Mouse (Mus musculus) hindbrain, embryonic 11.5 days (tissue): ENCODE results near the gene Uqcc3. TPM values are rescaled to one million over a fixed set of nuclear protein-coding genes. Genes with fewer than 3 reads are reported as not detected.

Experiments used
- ATAC-seq: fragments of 200-750 bp; cut with Nextera tagmentation; 2 replicates; pipeline ENCODE4 v1.8.0; 2017; ENCODE audit warnings: mild to moderate bottlenecking, moderate TSS enrichment, moderate library complexity; ENCODE audit not compliant: low FRiP score
- DNase-seq: peaks from one replicate; pipeline ENCODE4 v3.0.0-alpha.2; 2015; ENCODE audit warnings: low spot score
- H3K27ac ChIP-seq: fragments of 300-500 bp; sonication (generic); 2 replicates; pipeline ENCODE4 v1.5.1; 2014; ENCODE audit warnings: mild to moderate bottlenecking, low read depth, low read length
- H3K27me3 ChIP-seq: fragments of 300-500 bp; sonication (generic); 2 replicates; pipeline ENCODE4 v1.6.1; 2014; ENCODE audit warnings: mild to moderate bottlenecking, low read length, moderate library complexity, mixed read lengths; ENCODE audit not compliant: control insufficient read depth, insufficient read depth
- H3K36me3 ChIP-seq: fragments of 300-500 bp; sonication (generic); 2 replicates; pipeline ENCODE4 v1.6.1; 2014; ENCODE audit warnings: mild to moderate bottlenecking, low read length, moderate library complexity, mixed read lengths; ENCODE audit not compliant: control insufficient read depth, insufficient read depth
- H3K4me1 ChIP-seq: fragments of 300-500 bp; sonication (generic); replicated peaks from 2 replicates; pipeline ENCODE4 v1.6.1; 2014; ENCODE audit warnings: low read length, mixed read lengths; ENCODE audit not compliant: control insufficient read depth, insufficient read depth
- H3K4me2 ChIP-seq: fragments of 300-500 bp; sonication (generic); replicated peaks from 2 replicates; pipeline ENCODE4 v1.6.1; 2014; ENCODE audit warnings: mild to moderate bottlenecking, low read depth, low read length
- H3K4me3 ChIP-seq: fragments of 300-500 bp; sonication (generic); 2 replicates; pipeline ENCODE4 v1.5.1; 2014; ENCODE audit warnings: low read depth, low read length
- H3K9ac ChIP-seq: fragments of 300-500 bp; sonication (generic); 2 replicates; pipeline ENCODE4 v1.6.1; 2014; ENCODE audit warnings: low read depth, low read length
- H3K9me3 ChIP-seq: fragments of 300-500 bp; sonication (generic); 2 replicates; pipeline ENCODE4 v1.6.1; 2016; ENCODE audit warnings: low read length; ENCODE audit not compliant: control insufficient read depth
- WGBS: fragments of 180-500 bp; shearing (Covaris S2); extraction: QIAGEN DNeasy Blood & Tissue Kit; methylation state at CpG from one replicate; pipeline ENCODE4 v1.1.7; 2014; 5-methylcytosine and 5-hydroxymethylcytosine counted together
- polyA plus RNA-seq: library from polyadenylated mRNA; unstranded; fragments of >200 nt; fragmentation: Nextera tagmentation; extraction: Ambion mirVana; gene quantifications from 2 replicates; pipeline ENCODE4 v1.2.1, GENCODE M21; 2014

Gene Uqcc3
- polyA plus RNA-seq, 1 experiment from 2014 or later, result 56.1 TPM

DNA sequence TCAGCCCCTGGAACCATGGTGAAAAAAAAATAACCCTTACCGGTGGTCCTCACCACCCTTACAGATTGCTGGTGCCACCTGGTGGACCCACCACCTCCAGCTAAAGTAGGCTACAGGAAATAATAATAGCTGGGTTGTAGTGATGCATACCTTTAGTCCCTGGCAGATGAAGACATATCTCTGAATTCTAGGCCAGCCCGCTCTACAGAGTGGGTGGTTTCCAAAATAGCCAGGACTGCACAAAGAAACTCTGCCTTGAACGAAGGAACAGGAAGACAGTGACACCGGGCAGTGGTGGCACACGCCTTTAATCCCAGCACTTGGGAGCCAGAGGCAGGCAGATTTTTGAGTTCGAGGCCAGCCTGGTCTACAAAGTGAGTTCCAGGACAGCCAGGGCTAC is 16.5 kb downstream of the Uqcc3 start:
- H3K9ac ChIP-seq, result no peak overlapping the region
- H3K36me3 ChIP-seq, result no peaks in the 10 kb centered on the region
- no peaks in the 10 kb centered on the region for H3K27me3 ChIP-seq
- H3K4me2 ChIP-seq, result no peak overlapping the region
- no peak overlapping the region for H3K4me3 ChIP-seq
- no peaks in the 10 kb centered on the region for H3K4me1 ChIP-seq
- ATAC-seq (no peak), DNase-seq (no peak)
- 84% methylated on average over 6 of the region's 6 CpGs for WGBS
- no peaks in the 10 kb centered on the region for H3K9me3 ChIP-seq
- H3K27ac ChIP-seq, result no peak overlapping the region

DNA sequence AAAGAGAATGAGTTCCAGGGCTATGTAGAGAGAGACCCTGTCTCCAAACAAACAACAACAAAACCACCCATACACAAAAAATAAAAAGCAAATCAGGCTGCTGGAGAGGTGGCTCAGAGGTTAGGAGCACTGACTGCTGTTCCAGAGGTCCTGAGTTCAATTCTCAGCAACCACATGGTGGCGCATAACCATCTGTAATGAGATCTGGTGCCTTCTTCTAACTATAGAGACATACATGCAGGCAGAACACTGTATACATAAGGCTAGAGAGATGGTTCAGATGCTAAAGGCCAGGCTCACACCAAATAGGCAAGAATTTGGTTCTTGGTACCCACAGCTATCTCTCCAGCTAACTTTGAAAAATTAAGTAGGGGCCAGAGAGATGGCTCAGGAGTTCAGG is 21.7 kb downstream of the Uqcc3 start:
- Histone ChIP-seq H3K27ac (no peak overlapping the region), H3K9ac (no peak overlapping the region), H3K4me3 (no peak overlapping the region), H3K9me3 (no peaks in the 10 kb centered on the region), H3K27me3 (no peaks in the 10 kb centered on the region), H3K4me1 (no peaks in the 10 kb centered on the region), H3K4me2 (no peak overlapping the region), H3K36me3 (no peaks in the 10 kb centered on the region)
- DNase-seq, result peak; percentile 30
- WGBS, result 17% methylated on average over 1 of the region's 1 CpGs
- ATAC-seq, result no peak

DNA sequence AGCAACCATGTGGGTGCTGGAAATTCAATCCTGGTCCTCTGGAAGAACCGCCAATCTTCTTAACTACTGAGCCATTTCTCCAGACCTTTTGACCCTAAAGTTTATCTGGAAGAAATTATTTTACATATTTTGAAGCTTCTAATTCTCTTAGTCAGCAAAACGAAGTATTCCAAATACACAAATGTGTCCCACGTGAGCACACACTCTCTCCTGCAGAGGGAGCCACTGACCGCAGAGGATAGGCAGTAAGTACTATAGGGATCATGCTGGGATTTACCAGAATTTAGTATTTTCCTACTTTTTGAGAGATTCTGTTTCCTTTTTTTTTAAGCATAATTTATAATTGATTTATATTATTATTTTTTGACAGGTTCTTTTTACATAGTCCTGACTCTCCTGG is 23.0 kb downstream of the Uqcc3 start:
- Histone ChIP-seq H3K36me3 (no peaks in the 10 kb centered on the region), H3K9me3 (no peaks in the 10 kb centered on the region), H3K4me3 (no peak overlapping the region), H3K4me2 (no peak overlapping the region), H3K9ac (no peak overlapping the region), H3K27ac (no peak overlapping the region), H3K27me3 (no peaks in the 10 kb centered on the region), H3K4me1 (no peaks in the 10 kb centered on the region)
- ATAC-seq, result no peak
- WGBS, result 43% methylated on average over 4 of the region's 4 CpGs
- peak; percentile 56 for DNase-seq

GRCm38 (mm10) chr19:8853117-8853516 is 27.6 kb downstream of the Uqcc3 start:
- H3K9ac ChIP-seq, result no peak overlapping the region
- ATAC-seq (no peak), DNase-seq (no peak)
- H3K4me1 ChIP-seq, result no peaks in the 10 kb centered on the region; the same call in 1 of the 2 replicates
- 82% methylated on average over 3 of the region's 3 CpGs for WGBS
- no peaks in the 10 kb centered on the region for H3K36me3 ChIP-seq
- H3K27me3 ChIP-seq, result no peaks in the 10 kb centered on the region
- no peak overlapping the region for H3K4me3 ChIP-seq
- no peak overlapping the region for H3K27ac ChIP-seq
- no peaks in the 10 kb centered on the region for H3K9me3 ChIP-seq
- no peak overlapping the region for H3K4me2 ChIP-seq

DNA sequence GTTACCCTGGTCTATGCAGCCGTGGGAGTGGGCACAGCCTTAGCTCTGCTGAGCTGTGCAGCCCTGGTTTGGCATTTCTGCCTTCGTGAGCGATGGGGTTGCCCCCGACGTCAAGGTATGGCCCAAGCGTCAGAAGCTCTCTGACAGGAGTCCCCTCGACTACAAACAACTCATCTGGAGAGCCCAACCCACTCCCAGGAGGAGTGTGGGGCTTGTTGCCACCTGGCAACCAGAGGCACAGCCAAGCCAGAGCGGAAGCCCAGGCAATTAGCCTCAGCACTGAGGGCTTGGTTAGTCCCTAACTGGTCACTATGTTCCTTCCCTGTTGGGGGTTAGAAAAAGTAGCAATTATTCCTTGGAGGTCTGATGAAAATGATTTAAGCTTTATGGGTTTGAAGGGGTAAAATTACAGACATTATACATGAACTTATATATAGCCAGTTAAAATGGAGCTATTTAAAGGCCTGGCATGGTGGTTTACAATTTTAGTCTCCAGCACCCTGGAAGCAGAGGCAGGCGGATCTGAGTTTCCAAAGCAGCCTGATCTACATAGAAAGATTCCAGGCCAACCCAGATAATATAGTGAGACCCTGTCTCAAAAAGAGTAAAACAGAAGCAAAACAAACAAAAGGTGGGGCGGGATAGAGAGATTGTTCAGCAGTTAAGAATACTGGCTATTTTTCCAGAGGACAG is 28.3 kb downstream of the Uqcc3 start:
- H3K9me3 ChIP-seq, result no peaks in the 10 kb centered on the region
- no peak for DNase-seq
- no peaks in the 10 kb centered on the region; the same call in 1 of the 2 replicates for H3K4me1 ChIP-seq
- H3K4me3 ChIP-seq, result no peak overlapping the region
- no peak overlapping the region for H3K9ac ChIP-seq
- H3K4me2 ChIP-seq, result no peak overlapping the region
- WGBS, result 60% methylated on average over 10 of the region's 10 CpGs
- no peak overlapping the region for H3K27ac ChIP-seq
- ATAC-seq, result no peak
- 0 out of 2 replicates have a peak, but pooled peaks cover 1% of the 10 kb centered on the region for H3K36me3 ChIP-seq
- no peaks in the 10 kb centered on the region for H3K27me3 ChIP-seq

DNA sequence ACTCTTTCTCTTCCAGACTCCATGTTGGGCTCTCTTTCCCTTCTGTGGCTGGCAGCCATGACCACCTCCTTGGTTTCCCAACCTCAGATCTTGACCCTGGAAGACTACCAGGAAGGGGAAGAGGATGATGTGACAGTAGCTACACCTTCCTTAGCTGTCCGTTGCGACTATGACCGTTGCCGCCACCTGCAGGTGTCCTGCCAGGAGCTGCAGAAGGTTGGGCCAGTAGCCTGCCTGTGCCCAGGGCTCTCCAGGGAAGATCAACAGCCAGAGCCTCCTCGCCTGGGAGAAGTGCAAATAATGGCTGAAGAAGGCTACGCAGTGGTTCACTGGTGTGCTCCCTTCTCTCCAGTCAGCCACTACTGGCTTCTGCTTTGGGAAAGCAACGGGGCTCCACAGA is 29.1 kb downstream of the Uqcc3 start:
- Histone ChIP-seq H3K4me2 (no peak overlapping the region), H3K27me3 (no peaks in the 10 kb centered on the region), H3K4me1 (no peaks in the 10 kb centered on the region; the same call in 1 of the 2 replicates), H3K9ac (no peak overlapping the region), H3K4me3 (no peak overlapping the region), H3K27ac (no peak overlapping the region), H3K9me3 (no peaks in the 10 kb centered on the region), H3K36me3 (0 out of 2 replicates have a peak, but pooled peaks cover 5% of the 10 kb centered on the region)
- DNase-seq (no peak), ATAC-seq (no peak)
- 55% methylated on average over 7 of the region's 7 CpGs for WGBS

DNA sequence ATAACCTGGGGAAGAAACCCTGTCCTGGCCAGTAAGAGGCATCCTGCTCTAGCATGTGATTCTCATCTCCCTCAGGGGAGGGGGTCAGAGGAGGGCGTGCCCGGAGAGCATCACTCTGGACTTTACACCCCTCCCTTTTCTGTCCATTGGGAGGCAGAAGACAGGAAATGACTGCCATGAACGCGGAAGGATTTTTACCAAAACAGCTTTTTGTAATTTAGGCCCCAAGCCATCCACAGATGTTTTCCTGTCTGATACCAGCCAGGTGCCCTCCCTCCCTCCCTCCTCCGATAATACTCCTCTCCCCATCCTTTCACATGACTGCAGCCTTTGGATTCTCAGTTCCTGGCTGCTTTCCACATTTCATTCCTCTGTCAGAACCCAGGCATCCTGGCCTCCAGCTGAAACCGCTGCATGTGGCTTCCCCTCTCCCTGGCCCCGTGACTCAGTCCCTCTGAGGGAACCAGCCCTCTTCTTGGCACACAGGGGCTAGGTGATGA is 30.3 kb downstream of the Uqcc3 start, which contains the start of gene Lrrn4cl:
Lrrn4cl (plus strand) TSS at position 367 of the 500 bp plus-strand sequence.
- no peak within 1 kb of the TSS for H3K9ac ChIP-seq
- no peaks in the 10 kb centered on the region for H3K9me3 ChIP-seq
- 0 out of 2 replicates have a peak, but pooled peaks cover 9% of the 10 kb centered on the region for H3K36me3 ChIP-seq
- H3K27ac ChIP-seq, result no peak within 1 kb of the TSS
- no peaks in the 10 kb centered on the region for H3K27me3 ChIP-seq
- H3K4me3 ChIP-seq, result no peak within 1 kb of the TSS
- H3K4me2 ChIP-seq, result no peak within 1 kb of the TSS
- H3K4me1 ChIP-seq, result no peaks in the 10 kb centered on the region; the same call in 1 of the 2 replicates
- DNase-seq (peak; percentile 37), ATAC-seq (no peak)
- 24% methylated on average over 7 of the region's 7 CpGs for WGBS

DNA sequence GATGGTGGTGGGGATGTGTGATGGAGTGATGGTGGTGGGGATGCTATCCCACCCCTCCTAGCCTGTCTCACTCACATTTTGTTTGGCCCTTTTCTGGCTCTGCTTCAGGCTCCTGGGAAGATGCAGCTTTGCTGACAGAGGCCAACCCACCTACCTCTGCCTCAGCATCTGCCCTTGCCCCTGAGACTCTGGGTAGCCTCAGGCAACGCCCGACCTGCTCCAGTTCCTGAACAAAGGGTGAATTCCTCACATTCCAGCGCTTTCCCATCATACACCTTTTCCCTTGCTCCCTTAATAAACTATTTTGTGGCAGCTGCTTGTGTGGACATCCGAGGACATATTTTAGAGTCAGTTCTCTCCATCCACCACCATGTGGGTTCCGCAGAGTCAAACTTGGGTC is 32.4 kb downstream of the Uqcc3 start:
- Histone ChIP-seq H3K9me3 (no peaks in the 10 kb centered on the region), H3K27me3 (no peaks in the 10 kb centered on the region), H3K9ac (no peak overlapping the region), H3K4me1 (no peaks in the 10 kb centered on the region; the same call in 1 of the 2 replicates), H3K27ac (no peak overlapping the region), H3K4me2 (no peak overlapping the region), H3K4me3 (no peak overlapping the region), H3K36me3 (0 out of 2 replicates have a peak, but pooled peaks cover 9% of the 10 kb centered on the region)
- DNase-seq, result no peak
- 68% methylated on average over 5 of the region's 5 CpGs for WGBS
- ATAC-seq, result no peak
